Mouse (Mus musculus) heart, adult 2 months (tissue): ENCODE data around the gene Traf5. TPM values are rescaled to one million over a fixed set of nuclear protein-coding genes. Genes with fewer than 3 reads are reported as not detected.
A peak's percentile ranks its signal among the peaks of the same experiment; 100 is the strongest.

Experiments used
- DNase-seq, 2 experiments: peaks; one replicate each; pipeline ENCODE4 v3.0.0; 2021
- H3K27ac ChIP-seq: fragments of 200-600 bp; 2 replicates; pipeline ENCODE4 v1.8.1; 2022
- H3K27me3 ChIP-seq: fragments of 200-500 bp; 2 replicates; pipeline ENCODE4 v1.6.1; 2012; ENCODE audit warnings: mild to moderate bottlenecking, low read length, inconsistent platforms, mixed read lengths; ENCODE audit not compliant: control insufficient read depth, insufficient read depth
- H3K36me3 ChIP-seq: fragments of 200-500 bp; 2 replicates; pipeline ENCODE4 v1.6.1; 2012; ENCODE audit warnings: low read length, inconsistent platforms; ENCODE audit not compliant: control insufficient read depth, insufficient read depth
- H3K4me1 ChIP-seq: fragments of 200-500 bp; 2 replicates; pipeline ENCODE4 v1.6.1; 2011; ENCODE audit warnings: low read length; ENCODE audit not compliant: control insufficient read depth, insufficient read depth
- H3K4me3 ChIP-seq: fragments of 200-600 bp; 2 replicates; pipeline ENCODE4 v1.8.1; 2022
- H3K79me2 ChIP-seq: fragments of 200-500 bp; replicated peaks from 2 replicates; pipeline ENCODE4 v1.6.1; 2012; ENCODE audit warnings: mild to moderate bottlenecking, inconsistent platforms, low read length, moderate library complexity, mixed read lengths; ENCODE audit not compliant: control insufficient read depth, insufficient read depth
- H3K9ac ChIP-seq: fragments of 200-500 bp; 2 replicates; pipeline ENCODE4 v1.6.1; 2012; ENCODE audit warnings: low read depth, mild to moderate bottlenecking, control low read depth, inconsistent platforms, low read length, mixed read lengths
- CTCF ChIP-seq: fragments of 200-600 bp; IDR thresholded peaks from 2 replicates; pipeline ENCODE4 v1.8.1; 2022; ENCODE audit warnings: antibody characterized with exemption, mild to moderate bottlenecking, moderate library complexity
- EP300 ChIP-seq: fragments of 200-500 bp; IDR thresholded peaks from 2 replicates; pipeline ENCODE4 v1.6.1; 2011; ENCODE audit warnings: low read depth, low read length, control low read depth; ENCODE audit not compliant: insufficient read depth
- POLR2A ChIP-seq: fragments of 200-500 bp; IDR thresholded peaks from 2 replicates; pipeline ENCODE4 v1.6.1; 2011; ENCODE audit warnings: mild to moderate bottlenecking, low read depth, low read length, control low read depth; ENCODE audit not compliant: insufficient read depth
- WGBS: fragments of 180-500 bp; shearing (Covaris S2); methylation state at CpG from one replicate; pipeline ENCODE4 v1.1.7; 2018; 5-methylcytosine and 5-hydroxymethylcytosine counted together
- intact Hi-C: fragments of 180-260 bp; cut with DNase I; formaldehyde crosslinking; loops from one replicate; pipeline ENCODE4 v1.15.1; 2025
- polyA plus RNA-seq: library from polyadenylated mRNA; depleted of rRNA; stranded (reverse); fragments of >200 nt; gene quantifications from 2 replicates; pipeline ENCODE4 v1.2.3, GENCODE M21; 2012
- total RNA-seq, 2 experiments: library from RNA; stranded (reverse); gene quantifications; 2 replicates each; pipeline ENCODE4 v1.2.3; 2021

The Traf5 gene
- total and polyA plus RNA-seq, 3 experiments: 3.9 to 4.4 (median 4.3) TPM

GRCm38 (mm10) chr1:192076101-192076500, 16.3 kb downstream of the Traf5 start:
- peak overlapping the region; percentile 21 for H3K27ac ChIP-seq
- no peak overlapping the region for H3K9ac ChIP-seq
- H3K36me3 ChIP-seq: peaks cover 7% of the 10 kb centered on the region; the same call in 1 of the 2 replicates
- intact Hi-C loops: no loop called here
- no peak for TF ChIP-seq EP300
- no peak for TF ChIP-seq CTCF
- TF ChIP-seq POLR2A: no peak
- no peaks in the 10 kb centered on the region for H3K27me3 ChIP-seq
- peaks cover 2% of the 10 kb centered on the region for H3K79me2 ChIP-seq
- no peak overlapping the region for H3K4me3 ChIP-seq
- no peak for DNase-seq
- WGBS: 72% methylated on average over 4 of the region's 4 CpGs
- peaks cover 32% of the 10 kb centered on the region for H3K4me1 ChIP-seq

- WGBS: 35% methylated on average over 1 of the region's 1 CpGs
- H3K27ac ChIP-seq: peak overlapping the region; percentile 66
Measured at GRCm38 (mm10) chr1:192074824-192075223, 17.5 kb downstream of the Traf5 start.

GRCm38 (mm10) chr1:192072426-192072825, 19.9 kb downstream of the Traf5 start:
- TF ChIP-seq EP300: no peak
- TF ChIP-seq POLR2A: no peak
- no peak for TF ChIP-seq CTCF
- no peaks in the 10 kb centered on the region for H3K27me3 ChIP-seq
- no peak overlapping the region for H3K4me3 ChIP-seq
- peaks cover 7% of the 10 kb centered on the region; the same call in 1 of the 2 replicates for H3K36me3 ChIP-seq
- WGBS: 44% methylated on average over 1 of the region's 1 CpGs
- peaks cover 23% of the 10 kb centered on the region for H3K4me1 ChIP-seq
- H3K79me2 ChIP-seq: no peaks in the 10 kb centered on the region
- no peak overlapping the region for H3K27ac ChIP-seq
- intact Hi-C loops: no loop called here
- no peak overlapping the region for H3K9ac ChIP-seq
- DNase-seq: no peak

More at GRCm38 (mm10) chr1:192074824-192075223, 17.5 kb downstream of the Traf5 start:
- H3K27me3 ChIP-seq: no peaks in the 10 kb centered on the region
- H3K36me3 ChIP-seq: peaks cover 7% of the 10 kb centered on the region; the same call in 1 of the 2 replicates
- H3K9ac ChIP-seq: no peak overlapping the region
- H3K4me3 ChIP-seq: no peak overlapping the region
- no peaks in the 10 kb centered on the region for H3K79me2 ChIP-seq
- TF ChIP-seq CTCF (no peak), EP300 (0 out of 2 replicates have a peak, but pooled peaks have one; percentile 43)
- H3K4me1 ChIP-seq: peaks cover 35% of the 10 kb centered on the region
- intact Hi-C loops: no loop called here
- peak in 1 of 2 experiments; percentile 49 for DNase-seq

- Histone ChIP-seq H3K27ac (peak overlapping the region; percentile 4; the same call in 1 of the 2 replicates), H3K36me3 (peaks cover 2% of the 10 kb centered on the region; the same call in 1 of the 2 replicates), H3K27me3 (no peaks in the 10 kb centered on the region), H3K79me2 (no peaks in the 10 kb centered on the region), H3K4me1 (peaks cover 12% of the 10 kb centered on the region), H3K4me3 (no peak overlapping the region), H3K9ac (no peak overlapping the region)
- peak in 1 of 2 experiments; percentile 50 for DNase-seq
- WGBS: 42% methylated on average over 3 of the region's 3 CpGs
- intact Hi-C loops: loop anchor here (2.0 kb wide), 1 partner anchor 20 kb away; no protein-coding TSS in a partner anchor
- TF ChIP-seq EP300: no peak
- peak; percentile 35 for TF ChIP-seq CTCF
Measured at GRCm38 (mm10) chr1:192070618-192071051, 21.7 kb downstream of the Traf5 start.

GRCm38 (mm10) chr1:192069971-192070591, 22.3 kb downstream of the Traf5 start:
- Histone ChIP-seq H3K79me2 (no peaks in the 10 kb centered on the region), H3K27ac (peak overlapping the region; percentile 4; the same call in 1 of the 2 replicates), H3K4me1 (peaks cover 11% of the 10 kb centered on the region), H3K9ac (0 out of 2 replicates have a peak overlapping the region, but pooled peaks have one; percentile 7), H3K27me3 (no peaks in the 10 kb centered on the region), H3K4me3 (no peak overlapping the region), H3K36me3 (no peaks in the 10 kb centered on the region)
- intact Hi-C loops: loop anchor here (2.0 kb wide), 1 partner anchor 21 kb away; no protein-coding TSS in a partner anchor
- peak; percentile 59 to 61 for DNase-seq
- 36% methylated on average over 13 of the region's 13 CpGs for WGBS
- TF ChIP-seq POLR2A: no peak

GRCm38 (mm10) chr1:192068188-192068587, 24.2 kb downstream of the Traf5 start:
- intact Hi-C loops: no loop called here
- peaks cover 9% of the 10 kb centered on the region for H3K4me1 ChIP-seq
- no peaks in the 10 kb centered on the region for H3K36me3 ChIP-seq
- no peaks in the 10 kb centered on the region for H3K79me2 ChIP-seq
- H3K4me3 ChIP-seq: no peak overlapping the region
- H3K9ac ChIP-seq: no peak overlapping the region
- H3K27ac ChIP-seq: no peak overlapping the region
- TF ChIP-seq EP300: no peak
- no peak for TF ChIP-seq POLR2A
- TF ChIP-seq CTCF: no peak
- DNase-seq: no peak
- no peaks in the 10 kb centered on the region for H3K27me3 ChIP-seq
- WGBS: 60% methylated on average over 2 of the region's 2 CpGs
